Mouse (Mus musculus): ENCODE measurements at regions not wholly inside any gene's neighbourhood (a gene's known extent, or its start where the extent isn't known, plus 50 kb on each side); places are given as distances from the start of the nearest gene placed in this dataset.

- in situ Hi-C loops (cut with MboI, MseI): no loop called here
Observed at GRCm38 (mm10) chr9:120628794-120629560, 57.7 kb downstream of the Rpl14 start.

- in situ Hi-C loops (cut with MboI, MseI): loop anchor here (5.0 kb wide), 1 partner anchor 563 kb away; no protein-coding TSS in a partner anchor
Observed at GRCm38 (mm10) chr9:120629609-120630008, 58.4 kb downstream of the Rpl14 start.

GRCm38 (mm10) chr9:120632821-120633220 is 61.6 kb downstream of the Rpl14 start:
- in situ Hi-C loops (cut with MboI, MseI): loop anchor here (5.0 kb wide), 1 partner anchor 559 kb away; no protein-coding TSS in a partner anchor

GRCm38 (mm10) chr9:120642656-120643055 is 71.4 kb downstream of the Rpl14 start:
- in situ Hi-C loops (cut with MboI, MseI): no loop called here

DNA sequence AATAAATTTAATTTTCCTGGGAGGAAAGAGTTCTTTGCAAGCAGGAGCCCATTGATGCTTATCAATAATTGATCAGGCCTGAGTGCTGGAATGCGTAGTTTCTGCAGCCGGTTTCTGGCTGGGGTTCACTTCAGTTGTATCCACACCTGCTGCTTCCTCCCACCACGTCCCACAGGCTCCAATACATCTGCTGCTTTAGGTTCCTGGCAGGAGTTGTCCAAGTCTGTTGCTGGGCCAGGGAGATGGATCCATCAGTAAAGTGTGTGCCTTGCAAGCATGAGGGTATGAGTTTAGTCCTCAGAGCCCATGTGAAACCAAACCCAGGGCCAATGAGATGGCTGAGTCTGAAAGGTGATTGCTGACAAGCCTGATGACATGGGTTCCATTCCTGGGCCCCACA is 72.1 kb downstream of the Rpl14 start:
- in situ Hi-C loops (cut with MboI, MseI): no loop called here

DNA sequence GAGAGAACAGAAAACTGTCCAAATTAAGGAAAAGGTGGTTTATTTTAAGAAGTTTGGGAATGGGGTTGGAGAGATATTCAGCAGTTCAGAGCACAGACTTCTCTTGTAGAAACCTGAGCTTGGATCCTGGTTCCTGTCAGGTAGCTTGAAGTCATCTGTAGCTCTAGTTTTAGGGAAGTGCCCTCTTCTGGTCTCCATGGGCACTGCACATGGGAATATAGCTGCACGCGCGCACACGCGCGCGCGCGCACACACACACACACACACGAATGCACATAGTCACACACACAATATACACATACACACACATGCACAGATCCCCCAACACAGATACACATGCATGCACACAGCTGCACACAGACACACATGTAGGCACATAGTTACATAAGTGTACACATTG is 74.5 kb downstream of the Rpl14 start:
- in situ Hi-C loops (cut with MboI, MseI): no loop called here

DNA sequence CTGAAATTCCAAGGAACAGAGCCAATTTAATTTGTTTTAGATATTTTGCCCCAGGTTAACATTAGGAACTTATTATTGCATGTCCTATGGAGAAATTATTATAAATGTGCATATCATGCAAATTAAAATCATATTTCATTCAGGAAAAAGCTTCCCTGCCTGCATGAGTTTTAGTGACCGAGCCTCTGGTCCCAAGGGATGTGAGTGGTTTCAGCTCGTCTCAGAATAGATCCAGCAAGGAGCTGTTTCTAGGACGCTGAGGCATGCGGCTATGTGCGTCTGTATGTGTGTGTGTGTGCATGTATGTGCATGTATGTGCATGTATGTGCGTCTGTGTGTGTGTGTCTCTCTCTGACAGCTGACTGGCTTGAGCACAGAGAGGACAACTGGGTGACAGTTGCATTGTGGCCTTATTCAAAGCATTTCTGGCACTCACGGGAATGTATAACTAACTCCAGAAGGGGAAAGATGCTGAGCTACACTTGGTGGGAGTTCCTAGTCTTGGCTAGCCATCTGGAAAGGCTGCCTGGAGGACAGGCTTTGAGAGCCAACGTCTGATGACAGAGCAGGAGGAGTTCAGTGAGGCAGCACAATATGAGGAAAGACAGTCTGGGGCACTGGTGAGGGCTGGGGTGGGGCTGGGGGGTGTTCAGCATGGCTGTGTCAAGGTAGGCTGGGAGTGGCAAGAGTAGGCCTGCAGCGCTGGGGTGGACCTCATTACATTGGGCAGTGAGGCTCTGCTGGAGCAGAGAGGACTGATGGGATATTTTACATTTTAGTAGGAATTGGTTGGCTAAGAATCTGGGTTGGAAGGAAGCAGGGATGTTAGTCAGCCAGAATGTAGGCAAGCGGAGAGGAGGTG is 75.8 kb downstream of the Rpl14 start:
- in situ Hi-C loops (cut with MboI, MseI): no loop called here

DNA sequence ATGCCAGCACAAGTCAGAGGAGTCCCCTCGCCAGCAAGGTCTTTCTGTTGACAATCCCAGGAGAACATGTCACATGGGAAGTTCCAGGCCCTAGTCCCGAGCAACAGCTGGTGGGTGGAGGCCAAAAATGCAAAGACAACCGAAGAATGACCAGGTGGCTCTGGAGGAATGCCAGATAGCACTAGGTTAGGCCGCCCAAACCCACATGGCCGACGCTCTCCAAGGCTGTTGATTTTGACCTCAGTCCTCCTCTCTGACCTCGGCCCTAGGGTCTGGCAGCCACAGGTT is 76.4 kb downstream of the Rpl14 start:
- in situ Hi-C loops (cut with MboI, MseI): no loop called here

GRCm38 (mm10) chr9:120652733-120653132 is 81.5 kb downstream of the Rpl14 start:
- in situ Hi-C loops (cut with MboI, MseI): no loop called here

DNA sequence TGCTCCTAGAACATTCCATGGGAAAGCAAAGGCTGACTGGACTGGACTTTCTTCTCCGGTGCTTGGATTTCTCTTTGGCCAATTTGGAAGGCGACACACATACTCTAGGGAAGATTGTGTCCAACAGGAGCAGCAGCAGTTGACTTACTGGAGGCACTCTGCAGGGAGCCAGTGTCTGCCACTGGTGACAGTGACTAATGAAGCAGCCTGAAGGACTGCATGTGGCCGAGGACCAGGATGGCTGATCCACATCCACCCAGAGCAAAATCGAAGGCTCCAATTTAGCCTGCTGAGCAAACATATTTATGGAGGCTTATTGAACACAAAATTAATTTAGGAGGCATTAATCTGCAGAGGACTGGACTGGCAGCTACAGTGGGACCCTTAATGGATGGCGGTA is 81.9 kb downstream of the Rpl14 start:
- in situ Hi-C loops (cut with MboI, MseI): no loop called here

DNA sequence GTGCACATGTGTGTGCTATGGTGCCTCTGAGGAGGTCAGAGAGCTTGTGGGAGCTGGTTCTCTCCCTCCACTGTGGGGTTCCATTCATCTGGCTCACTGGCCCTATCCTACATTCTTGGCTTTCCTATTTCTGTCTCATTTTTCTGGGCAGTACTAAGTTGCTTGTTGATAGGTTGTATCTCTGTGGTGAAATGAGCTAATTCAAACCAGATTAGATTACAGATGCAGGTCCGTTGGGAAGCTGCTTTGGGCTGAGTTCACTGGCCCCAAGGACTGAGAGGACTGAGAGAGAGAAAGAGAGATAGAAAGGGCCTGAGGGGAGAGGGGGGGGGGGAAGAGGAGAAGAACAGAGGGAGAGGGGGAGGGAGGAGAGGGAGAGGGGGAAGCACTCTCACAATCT is 83.5 kb downstream of the Rpl14 start:
- in situ Hi-C loops (cut with MboI, MseI): no loop called here

GRCm38 (mm10) chr9:120656976-120657375 is 85.7 kb downstream of the Rpl14 start:
- in situ Hi-C loops (cut with MboI, MseI): no loop called here

GRCm38 (mm10) chr9:120657786-120658185 is 86.5 kb downstream of the Rpl14 start:
- in situ Hi-C loops (cut with MboI, MseI): no loop called here

DNA sequence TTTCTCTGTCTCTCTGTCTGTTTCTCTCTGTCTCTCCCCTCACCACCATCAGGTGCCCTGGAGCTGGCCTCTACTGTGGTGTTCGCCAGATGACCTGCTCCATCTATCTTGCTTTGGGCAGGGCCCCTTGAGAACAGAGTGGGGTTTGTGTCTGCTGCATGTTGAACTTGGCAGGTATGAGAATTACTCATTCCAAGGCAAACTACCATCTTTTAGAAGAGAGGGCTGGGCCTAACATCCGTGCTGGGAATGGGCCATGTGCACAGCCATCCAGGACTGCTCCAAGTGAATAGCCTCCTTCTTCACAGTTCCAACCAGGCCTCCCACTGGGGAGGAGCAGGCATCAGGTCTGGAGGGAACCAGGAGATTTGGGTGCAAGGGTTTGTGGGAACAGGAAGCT is 87.3 kb downstream of the Rpl14 start:
- in situ Hi-C loops (cut with MboI, MseI): no loop called here

GRCm38 (mm10) chr9:120661226-120661625 is 90.0 kb downstream of the Rpl14 start:
- in situ Hi-C loops (cut with MboI, MseI): loop anchor here (10.0 kb wide), 1 partner anchor 454 kb away; no protein-coding TSS in a partner anchor

DNA sequence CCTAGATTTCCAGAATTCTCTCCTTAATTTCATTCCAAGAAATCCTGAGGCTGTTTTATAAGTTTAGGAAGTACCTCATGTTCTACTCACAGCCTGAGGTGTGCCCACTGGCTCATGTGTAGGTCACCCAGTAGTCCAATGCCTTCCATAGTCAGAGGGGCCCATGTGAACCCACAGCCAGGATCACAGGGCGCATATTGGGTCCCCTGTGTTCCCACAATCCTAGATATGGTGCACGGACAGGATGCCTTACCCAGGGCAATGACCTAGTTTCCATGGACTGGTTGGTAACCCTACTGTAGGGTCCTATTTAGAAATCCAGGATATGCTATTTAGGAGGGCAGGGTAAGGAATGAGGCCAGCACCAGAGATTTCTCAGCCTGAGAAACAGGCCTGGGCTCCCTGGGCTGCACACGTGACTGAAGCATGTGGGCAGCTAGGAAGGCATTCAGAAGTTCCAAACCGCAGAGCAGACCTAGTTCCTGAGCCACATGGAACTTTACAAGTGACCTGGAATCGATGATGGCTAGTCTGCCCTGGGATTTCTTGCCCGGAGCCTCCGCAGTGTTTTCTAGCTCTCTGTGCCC is 90.5 kb downstream of the Rpl14 start:
- in situ Hi-C loops (cut with MboI, MseI): loop anchor here (10.0 kb wide), 1 partner anchor 453 kb away; no protein-coding TSS in a partner anchor

- in situ Hi-C loops (cut with MboI, MseI): loop anchor here (10.0 kb wide), 1 partner anchor 452 kb away; no protein-coding TSS in a partner anchor
Observed at GRCm38 (mm10) chr9:120663181-120663580, 91.9 kb downstream of the Rpl14 start.

DNA sequence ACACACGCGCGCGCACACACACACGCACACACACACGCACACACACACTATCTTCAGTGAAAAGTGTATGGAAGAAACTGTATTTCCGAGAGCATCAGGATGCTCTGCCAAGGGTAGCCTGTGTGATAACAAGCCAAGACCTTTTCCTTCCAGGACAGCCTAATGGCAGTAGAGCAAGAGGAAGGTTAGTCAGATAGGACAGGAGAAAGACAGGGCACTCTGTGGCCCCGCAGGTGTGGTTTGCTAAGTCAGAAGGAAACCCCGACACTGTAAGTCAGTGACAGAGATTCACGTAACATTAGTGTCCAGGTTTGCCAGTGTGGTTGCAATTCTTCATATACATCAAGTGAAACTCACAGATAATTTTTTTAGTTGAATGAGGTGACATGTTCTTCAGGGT is 92.8 kb downstream of the Rpl14 start:
- in situ Hi-C loops (cut with MboI, MseI): loop anchor here (10.0 kb wide), 1 partner anchor 451 kb away; no protein-coding TSS in a partner anchor

DNA sequence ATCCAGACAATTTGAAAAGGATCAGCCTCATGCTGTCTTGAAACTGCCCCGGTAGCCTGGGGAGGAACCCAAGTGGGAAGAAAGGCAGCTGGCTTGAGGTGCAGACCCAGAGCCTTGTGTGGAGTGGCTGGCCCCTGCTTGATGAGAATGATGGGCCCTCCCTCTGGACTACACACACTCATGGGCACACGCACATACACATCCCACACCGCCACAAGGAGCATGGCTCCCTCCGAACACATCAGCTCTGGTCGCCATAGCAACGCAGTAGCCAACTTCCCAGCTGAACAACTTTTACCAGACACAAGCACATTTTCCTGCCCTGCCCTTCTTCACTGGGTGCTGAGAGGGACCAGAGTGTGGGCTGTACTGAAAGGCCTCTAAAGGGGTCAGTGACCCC is 101.2 kb downstream of the Rpl14 start:
- in situ Hi-C loops (cut with MboI, MseI): no loop called here

GRCm38 (mm10) chr9:120674855-120675254 is 103.6 kb downstream of the Rpl14 start:
- in situ Hi-C loops (cut with MboI, MseI): no loop called here

DNA sequence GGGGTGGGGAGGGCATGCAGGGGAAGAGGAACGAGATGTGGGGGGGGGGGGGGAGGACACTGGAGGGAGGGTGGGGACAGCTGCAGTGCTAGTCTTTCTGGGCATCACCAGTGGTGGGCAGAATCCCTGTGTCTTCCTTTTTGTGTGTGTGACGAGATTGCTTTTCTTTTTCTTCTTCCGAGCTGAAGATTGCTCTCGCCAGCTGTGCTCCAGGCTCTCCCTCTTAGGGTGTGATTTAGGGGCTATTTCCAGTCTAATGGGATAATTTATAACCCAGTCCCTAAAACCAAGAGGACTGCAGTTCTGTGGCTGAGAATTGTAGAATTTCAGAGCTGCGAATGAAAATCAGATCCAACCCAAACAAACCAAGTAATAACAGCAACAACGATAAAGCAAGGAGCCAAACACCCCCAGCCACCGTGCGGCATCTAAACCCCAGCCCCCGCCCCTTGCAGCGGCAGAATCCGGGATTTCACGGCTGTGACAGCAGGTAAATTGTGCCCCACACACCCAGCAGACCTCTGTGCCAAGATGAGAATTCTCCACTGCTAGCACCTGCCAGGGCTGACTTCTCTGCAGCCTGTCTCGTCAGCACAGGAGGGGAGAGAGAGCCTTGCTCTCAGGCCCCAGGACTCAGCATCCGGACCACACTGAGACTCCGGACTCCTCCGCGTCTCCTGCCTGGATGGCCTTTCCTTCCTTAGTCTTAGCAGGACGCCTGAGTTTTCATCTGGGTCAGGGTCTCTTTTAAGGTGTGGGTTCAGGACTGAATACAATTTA is 104.3 kb downstream of the Rpl14 start:
- in situ Hi-C loops (cut with MboI, MseI): no loop called here

DNA sequence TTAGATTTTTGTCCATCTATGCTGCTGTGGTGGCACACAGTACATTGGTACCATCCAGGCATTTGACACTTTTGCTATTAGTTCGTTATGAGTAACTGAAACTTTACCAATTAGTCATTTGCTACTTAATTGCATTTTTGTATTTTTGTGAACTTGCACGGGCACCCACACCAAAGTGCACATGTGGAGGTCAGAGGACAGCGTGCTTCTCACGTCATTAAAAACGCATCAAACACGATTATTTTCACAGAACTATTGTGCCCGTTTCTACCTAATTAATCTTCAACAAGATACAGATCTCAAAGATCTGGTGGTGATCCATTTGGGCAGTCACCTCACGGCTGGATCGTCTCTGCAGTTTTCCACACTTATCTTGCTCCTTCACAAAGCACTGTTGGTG is 105.1 kb downstream of the Rpl14 start:
- in situ Hi-C loops (cut with MboI, MseI): no loop called here
